Mouse (Mus musculus): ENCODE data around the gene Tbc1d22a.
A peak's percentile ranks its signal among the peaks of the same experiment; 100 is the strongest.

Tbc1d22a gene

GRCm38 (mm10) chr15:86236252-86236651 is 22.0 kb downstream of the Tbc1d22a start:
- no peak for DNase-seq (ENCODE audit: low spot score)

- DNase-seq (ENCODE audit: low spot score): no peak
Observed at GRCm38 (mm10) chr15:86238076-86238475, 23.8 kb downstream of the Tbc1d22a start.

- DNase-seq (ENCODE audit: low spot score): no peak
Observed at GRCm38 (mm10) chr15:86239068-86239467, 24.8 kb downstream of the Tbc1d22a start.

GRCm38 (mm10) chr15:86239801-86240200 is 25.5 kb downstream of the Tbc1d22a start:
- DNase-seq (ENCODE audit: low spot score): peak; percentile 51

- no peak for DNase-seq (ENCODE audit: low spot score)
Observed at GRCm38 (mm10) chr15:86243708-86244107, 29.4 kb downstream of the Tbc1d22a start.

GRCm38 (mm10) chr15:86244380-86244779 is 30.1 kb downstream of the Tbc1d22a start:
- DNase-seq (ENCODE audit: low spot score): no peak

GRCm38 (mm10) chr15:86250269-86250668 is 36.0 kb downstream of the Tbc1d22a start:
- DNase-seq (ENCODE audit: low spot score): no peak

- DNase-seq (ENCODE audit: low spot score): no peak
Observed at GRCm38 (mm10) chr15:86252130-86252529, 37.9 kb downstream of the Tbc1d22a start.

- no peak for DNase-seq (ENCODE audit: low spot score)
Observed at GRCm38 (mm10) chr15:86252684-86253083, 38.4 kb downstream of the Tbc1d22a start.

GRCm38 (mm10) chr15:86253411-86253810 is 39.2 kb downstream of the Tbc1d22a start:
- no peak for DNase-seq (ENCODE audit: low spot score)

GRCm38 (mm10) chr15:86256201-86256600 is 41.9 kb downstream of the Tbc1d22a start:
- no peak for DNase-seq (ENCODE audit: low spot score)

- no peak for DNase-seq (ENCODE audit: low spot score)
Observed at GRCm38 (mm10) chr15:86256728-86257179, 42.5 kb downstream of the Tbc1d22a start.

- no peak for DNase-seq (ENCODE audit: low spot score)
Observed at GRCm38 (mm10) chr15:86257916-86258685, 43.8 kb downstream of the Tbc1d22a start.

GRCm38 (mm10) chr15:86259233-86259632 is 45.0 kb downstream of the Tbc1d22a start:
- no peak for DNase-seq (ENCODE audit: low spot score)

GRCm38 (mm10) chr15:86260111-86260510 is 45.9 kb downstream of the Tbc1d22a start:
- no peak for DNase-seq (ENCODE audit: low spot score)

- DNase-seq (ENCODE audit: low spot score): no peak
Observed at GRCm38 (mm10) chr15:86264389-86264788, 50.1 kb downstream of the Tbc1d22a start.

GRCm38 (mm10) chr15:86264803-86265202 is 50.5 kb downstream of the Tbc1d22a start:
- DNase-seq (ENCODE audit: low spot score): no peak

- no peak for DNase-seq (ENCODE audit: low spot score)
Observed at GRCm38 (mm10) chr15:86266975-86267374, 52.7 kb downstream of the Tbc1d22a start.

- no peak for DNase-seq (ENCODE audit: low spot score)
Observed at GRCm38 (mm10) chr15:86268526-86268925, 54.3 kb downstream of the Tbc1d22a start.

GRCm38 (mm10) chr15:86275754-86276153 is 61.5 kb downstream of the Tbc1d22a start:
- no peak for DNase-seq (ENCODE audit: low spot score)

- DNase-seq (ENCODE audit: low spot score): no peak
Observed at GRCm38 (mm10) chr15:86276538-86277264, 62.4 kb downstream of the Tbc1d22a start.

- no peak for DNase-seq (ENCODE audit: low spot score)
Observed at GRCm38 (mm10) chr15:86277428-86277827, 63.2 kb downstream of the Tbc1d22a start.
